Mouse (Mus musculus) layer of hippocampus, adult 18-20 months (tissue): ENCODE data around the gene Polr1d. TPM values are rescaled to one million over a fixed set of nuclear protein-coding genes. Genes with fewer than 3 reads are reported as not detected.
A peak's percentile ranks its signal among the peaks of the same experiment; 100 is the strongest.

ENCODE experiments used
- DNase-seq, 2 experiments: peaks; one replicate each; pipeline ENCODE4 v3.0.0; 2022; ENCODE audit warnings: low spot score in 2 of 2
- long read RNA-seq: library from polyadenylated mRNA; stranded (forward); transcript quantifications from one replicate; pipeline ENCODE4 v2.0.0, GENCODE M21; 2021
- total RNA-seq, 2 experiments: library from RNA; stranded (reverse); gene quantifications; 2 replicates each; pipeline ENCODE4 v1.2.3; 2021

Gene Polr1d
- 10 to 100 TPM; 64.6 to 69.8 TPM for total RNA-seq
- long read RNA-seq, transcript Polr1d-201 (2 exons, 1,196 nt): major isoform, 17 of 27 reads
- long read RNA-seq, transcript Polr1d-202 (3 exons, 1,137 nt): minor isoform, 9 of 27 reads
- long read RNA-seq, partial matches to known transcripts: 1 of 27 reads
- long read RNA-seq, other reads (novel, unspliced or antisense): 0 of 27 reads

DNA sequence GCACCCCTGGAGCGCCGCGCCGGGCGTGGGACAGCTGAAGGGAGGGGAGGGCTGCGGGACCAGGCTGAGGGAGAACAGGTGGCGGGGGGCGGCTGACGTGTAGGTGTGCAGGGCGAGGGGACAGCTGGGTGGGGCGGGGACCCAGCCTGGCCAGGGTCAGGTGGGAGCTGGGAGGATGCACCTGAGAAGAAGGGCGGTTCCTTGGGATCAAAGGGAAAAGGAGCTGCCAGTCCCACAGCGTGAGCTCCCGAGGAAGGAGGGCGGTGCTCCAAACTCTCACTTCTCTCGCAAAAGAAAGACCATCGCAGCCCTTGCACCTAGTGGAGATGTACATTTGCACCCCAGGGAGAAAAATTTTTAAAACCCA is at the start of gene Polr1d:
Polr1d (plus strand) TSS at position 252 of the 367 bp plus-strand sequence.
- peak in 1 of 2 experiments; percentile 5 for DNase-seq

DNA sequence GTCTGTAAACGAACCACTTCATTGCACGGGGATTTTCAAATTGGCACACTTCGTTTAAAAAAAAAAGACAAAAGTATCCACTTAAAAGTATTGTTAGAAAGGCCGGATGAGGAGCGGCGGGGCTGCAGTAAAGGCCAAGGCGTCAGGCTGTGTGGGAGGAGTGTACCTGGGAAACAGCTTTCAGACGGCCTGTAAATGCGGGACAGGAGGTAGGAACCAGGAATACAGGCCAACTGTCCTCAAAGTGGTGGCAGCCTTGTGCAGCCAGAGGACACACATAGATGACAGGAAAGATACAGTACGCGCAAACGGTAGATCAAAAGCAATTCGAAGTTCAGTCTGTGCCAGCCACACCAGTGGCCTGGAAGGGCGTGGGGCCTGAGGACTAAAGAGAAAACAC is 45.6 kb upstream of the Polr1d start:
- no peak for DNase-seq

DNA sequence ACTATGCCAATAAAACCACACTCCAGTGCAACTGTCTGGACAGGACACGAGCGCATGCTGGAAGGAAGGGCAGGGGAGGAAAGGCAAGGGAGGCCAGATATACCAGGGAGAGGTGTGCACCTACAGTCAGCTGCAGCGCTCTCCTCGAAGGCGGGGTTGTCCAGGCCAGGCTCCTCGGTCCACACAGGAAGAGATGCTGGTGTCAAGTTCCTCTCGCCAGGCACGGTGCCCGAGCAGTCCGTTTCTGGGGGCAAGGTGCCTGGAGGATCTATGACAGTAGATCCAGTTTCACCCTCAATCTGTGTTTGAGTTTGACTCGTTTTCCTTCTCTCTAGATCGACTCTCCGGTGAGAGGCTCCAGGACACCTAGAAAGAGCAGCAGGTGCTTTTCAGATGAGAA is 43.7 kb upstream of the Polr1d start:
- DNase-seq: no peak

DNA sequence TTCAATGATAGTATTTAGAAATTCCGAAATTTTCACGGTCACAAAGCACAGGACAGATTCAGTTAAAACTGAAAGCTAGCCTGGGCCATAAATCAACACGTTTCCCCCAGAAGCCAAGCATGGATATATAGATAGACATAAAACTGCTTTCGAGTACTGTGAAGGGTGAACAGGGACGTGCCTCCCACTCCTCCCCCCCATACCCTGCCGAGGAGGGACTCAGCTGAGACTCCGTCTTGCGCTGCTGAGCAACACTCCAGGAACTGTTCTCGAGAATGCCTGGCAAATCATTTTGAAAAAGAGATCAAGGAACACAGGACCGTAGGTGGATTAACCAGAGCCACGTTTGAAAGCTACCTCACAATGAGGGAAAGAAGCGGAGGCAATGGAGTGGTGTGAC is 42.6 kb upstream of the Polr1d start:
- no peak for DNase-seq

DNA sequence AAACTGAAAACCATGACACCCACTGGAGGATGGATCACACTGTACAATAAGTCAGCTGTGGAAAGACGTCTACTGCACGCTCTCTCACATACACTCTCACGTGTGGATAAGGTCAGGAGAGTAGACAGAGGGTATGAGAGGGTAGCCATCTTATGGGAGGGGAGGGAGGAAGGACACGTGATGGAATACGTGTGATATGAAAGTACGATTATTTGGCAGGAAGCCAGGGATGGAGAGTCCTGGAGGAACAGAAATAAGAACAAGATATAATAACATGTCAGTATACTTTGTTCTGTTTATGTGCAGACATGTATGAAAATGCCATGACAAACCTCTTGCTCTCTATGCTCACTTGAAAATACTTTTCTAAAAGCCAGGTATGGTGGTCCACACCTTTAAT is 41.5 kb upstream of the Polr1d start:
- no peak for DNase-seq

DNA sequence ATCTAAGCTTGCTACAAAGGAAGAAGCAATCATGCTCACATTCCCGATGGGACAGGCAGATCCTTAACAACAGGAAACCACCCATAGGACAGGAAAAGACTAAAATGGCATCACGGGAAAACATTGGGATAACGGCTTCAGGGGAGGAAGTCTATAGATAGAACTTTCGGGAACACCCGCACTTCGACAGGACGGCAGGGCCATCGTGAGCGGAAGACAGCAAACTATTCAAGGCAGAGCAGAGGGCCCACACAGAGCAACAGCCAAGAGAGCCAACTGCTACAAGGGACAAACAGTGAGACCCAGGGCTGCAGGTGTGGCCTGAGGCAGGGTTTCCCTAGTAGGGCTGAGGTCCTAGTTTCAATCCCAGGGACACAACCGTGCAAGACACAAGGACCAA is 40.8 kb upstream of the Polr1d start:
- no peak for DNase-seq

DNA sequence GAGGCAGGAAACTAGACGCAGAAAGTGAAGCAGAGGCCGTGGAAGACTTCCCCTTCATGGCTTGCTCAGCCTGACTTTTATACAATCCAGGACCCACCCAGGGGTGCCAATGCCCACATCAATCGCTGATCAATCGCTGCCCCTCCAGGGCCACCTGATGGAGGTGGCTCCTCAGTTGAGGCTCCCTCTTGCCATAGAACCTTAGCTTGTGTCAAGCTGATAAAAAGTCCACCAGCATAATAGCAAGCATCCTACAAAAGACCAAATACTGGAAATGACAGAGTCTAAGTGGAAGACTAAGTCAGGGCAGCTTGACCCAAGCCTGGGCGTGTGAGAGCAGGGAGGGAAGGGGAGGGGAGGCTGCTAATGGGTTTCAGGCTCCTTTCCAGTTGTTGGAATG is 40.2 kb upstream of the Polr1d start:
- DNase-seq: no peak

DNA sequence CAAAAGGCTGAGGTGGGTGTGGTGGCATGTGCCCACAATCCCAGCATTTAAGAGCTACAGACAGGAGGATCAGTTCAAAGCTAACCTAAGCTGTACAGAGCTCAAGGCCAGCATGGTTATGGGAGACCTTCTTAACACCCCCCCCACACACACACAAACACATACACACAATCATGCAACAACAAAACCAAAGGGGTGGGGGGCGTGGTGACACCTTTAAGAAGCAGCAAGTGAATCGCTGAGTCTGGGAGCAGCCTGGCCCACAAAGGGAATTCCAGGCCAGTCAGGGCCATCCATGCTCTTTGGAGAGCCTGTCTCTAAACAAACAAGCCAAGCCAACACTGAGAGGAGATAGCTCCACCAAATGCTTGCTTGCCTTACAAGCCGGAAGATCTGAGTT is 39.2 kb upstream of the Polr1d start:
- DNase-seq: no peak

DNA sequence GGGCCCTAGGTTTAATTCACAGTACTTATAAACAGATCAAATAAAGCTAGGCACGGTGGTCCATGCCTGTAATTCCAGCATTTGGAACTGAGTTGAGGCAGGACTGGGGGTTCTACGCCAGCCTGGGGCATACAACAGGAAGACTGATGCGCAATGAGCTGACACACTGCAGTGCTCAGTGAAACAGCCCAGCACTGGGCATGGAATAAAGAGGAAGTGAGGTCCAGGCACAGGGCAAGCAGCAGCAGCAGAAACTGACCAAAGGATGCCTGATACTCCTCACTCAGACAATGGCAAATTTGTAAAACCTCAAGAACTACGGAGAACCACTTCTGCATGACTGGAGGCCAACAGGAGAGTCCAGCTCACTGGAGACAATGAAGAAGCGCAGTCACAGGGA is 37.5 kb upstream of the Polr1d start:
- no peak for DNase-seq

DNA sequence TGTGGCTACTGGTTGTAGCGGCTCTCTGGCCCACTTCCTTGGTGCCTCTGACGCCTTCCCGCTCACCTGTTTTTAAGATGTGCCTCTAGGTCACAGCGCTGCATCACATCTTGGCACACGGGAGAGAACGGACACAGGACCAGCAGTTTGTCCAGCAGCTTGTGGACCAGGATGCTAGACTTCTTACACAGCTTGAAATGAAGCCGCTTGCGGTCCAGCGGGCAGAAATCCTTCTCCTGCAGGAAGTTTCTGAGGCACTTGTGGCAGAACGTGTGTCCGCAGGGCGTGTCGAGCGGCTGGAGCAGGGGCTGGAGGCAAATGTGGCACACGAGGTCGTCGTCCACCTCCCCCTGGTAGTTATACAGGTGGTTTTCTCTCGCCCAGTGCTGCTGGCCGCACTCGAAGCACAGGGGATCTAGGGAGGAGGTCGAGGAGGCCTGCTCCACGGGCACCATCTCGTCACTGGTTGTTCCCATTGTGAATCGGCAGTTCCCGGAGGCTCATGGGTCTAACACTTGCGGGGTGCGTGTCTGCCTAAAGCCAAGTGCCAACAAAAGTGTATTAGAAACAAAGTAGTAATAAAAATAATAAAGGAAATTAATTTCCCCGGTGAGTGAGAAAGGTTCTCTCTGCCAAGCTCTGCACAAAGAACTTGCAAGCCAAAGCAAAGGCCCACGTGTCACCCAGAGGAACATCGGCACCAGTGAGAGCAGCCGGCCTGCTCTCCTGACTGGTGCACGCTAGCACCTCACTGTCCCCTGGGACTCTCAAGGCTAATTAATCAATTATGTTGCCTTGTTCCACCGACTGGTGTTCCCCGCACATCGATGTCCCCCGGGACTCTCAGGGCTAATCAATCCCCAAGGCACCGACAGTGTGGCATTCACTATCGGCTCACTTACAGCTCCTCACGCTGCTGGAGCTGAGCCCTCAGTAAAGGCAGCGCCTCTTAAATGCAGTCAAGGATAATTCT is 34.6 kb upstream of the Polr1d start:
- no peak for DNase-seq

DNA sequence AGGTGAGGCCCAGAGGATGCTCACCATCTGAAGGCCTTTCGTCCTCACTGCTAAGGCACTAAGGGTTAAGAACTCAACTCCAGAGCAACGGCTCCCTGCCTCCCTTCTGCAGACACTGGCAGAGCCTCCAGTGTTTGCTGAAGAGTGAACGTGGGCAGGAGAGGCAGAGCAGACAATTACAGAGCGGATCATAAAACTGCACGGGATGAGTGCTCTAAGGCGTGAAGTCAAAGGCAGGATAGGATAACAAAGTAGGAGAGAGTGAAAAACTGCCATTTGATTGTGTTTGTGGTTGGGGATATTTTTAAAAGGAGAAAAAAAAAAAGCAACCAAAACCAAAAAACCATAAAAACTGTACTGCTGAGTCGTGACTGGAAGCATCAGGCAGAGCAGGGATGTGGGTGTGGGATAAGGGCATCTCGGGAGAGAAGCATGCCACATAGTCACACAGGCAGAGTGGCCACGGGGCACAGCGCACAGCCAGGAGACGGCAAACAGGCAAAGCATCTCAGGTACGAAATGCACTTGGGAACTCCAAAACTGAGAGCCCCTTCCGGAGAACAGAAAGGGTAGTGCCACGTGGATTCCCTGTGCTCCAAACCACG is 33.5 kb upstream of the Polr1d start:
- peak; percentile 20 to 39 for DNase-seq

DNA sequence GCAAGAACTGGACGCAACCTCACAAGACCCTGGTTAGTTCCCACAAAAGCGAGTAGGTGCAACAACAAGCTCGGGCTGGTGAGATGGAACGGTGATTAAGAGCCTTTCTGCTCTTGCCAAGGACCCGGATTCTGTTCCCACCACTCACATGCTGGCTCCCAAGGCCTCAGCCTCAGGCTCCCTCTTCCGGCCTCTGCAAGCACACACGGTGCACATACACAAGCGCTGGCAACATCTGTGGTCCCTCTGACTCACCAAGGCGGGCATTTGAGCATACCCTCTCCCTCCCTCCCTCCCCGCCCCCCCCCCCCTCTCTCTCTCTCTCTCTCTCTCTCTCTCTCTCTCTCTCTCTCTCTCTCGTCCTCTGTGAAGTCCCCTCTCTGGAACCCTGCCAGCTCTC is 31.5 kb upstream of the Polr1d start:
- DNase-seq: no peak

DNA sequence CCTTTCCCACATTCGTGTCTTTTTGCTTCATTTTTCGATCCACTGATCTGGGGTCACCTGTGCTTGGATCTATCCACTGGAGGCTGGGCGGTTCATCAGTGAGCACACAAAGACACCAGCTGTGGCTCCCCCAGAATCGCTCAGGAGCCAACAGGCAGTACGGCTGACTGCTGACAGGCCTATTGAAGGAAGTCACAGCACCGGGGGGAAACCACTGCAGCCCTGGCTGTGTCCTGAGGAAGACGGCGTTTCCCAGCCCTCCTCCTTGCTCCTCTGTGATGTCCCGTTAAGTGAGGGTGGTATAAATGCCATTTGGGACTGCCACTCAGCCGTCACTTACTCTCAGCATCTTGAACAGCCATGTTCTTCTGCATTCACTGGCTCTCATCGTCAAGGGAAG is 30.9 kb upstream of the Polr1d start:
- DNase-seq: no peak

DNA sequence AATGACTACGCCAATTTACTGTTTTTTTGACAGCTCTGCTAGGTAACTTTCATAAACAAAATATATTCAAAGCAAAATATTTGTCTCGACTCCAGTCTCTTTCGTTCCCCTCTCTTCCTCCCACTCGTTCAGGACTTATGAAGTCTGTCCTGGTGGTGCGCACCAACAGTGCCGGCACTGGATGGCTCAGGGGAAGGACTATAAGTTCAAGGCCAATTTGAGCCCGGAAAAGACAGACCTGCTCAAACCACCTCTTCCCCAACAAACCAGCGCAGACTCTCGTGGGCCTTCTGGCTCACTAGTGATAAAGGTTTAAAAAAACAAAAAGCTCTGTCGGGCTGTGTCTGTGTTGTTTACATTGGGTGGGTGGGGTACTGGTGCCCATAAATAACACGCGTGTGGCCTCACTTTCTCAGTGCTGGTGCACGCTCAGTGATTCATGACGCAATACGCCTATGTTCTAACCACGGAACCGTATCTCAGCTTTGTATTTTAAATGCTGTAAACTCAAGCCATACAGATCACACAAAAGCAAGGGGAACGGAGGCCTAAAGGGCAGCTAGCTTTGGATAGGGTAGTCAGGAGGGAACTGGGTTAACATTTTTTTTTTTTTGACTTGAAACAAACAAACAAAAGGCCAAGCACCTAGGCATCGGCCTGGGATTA is 27.2 kb upstream of the Polr1d start:
- no peak for DNase-seq

DNA sequence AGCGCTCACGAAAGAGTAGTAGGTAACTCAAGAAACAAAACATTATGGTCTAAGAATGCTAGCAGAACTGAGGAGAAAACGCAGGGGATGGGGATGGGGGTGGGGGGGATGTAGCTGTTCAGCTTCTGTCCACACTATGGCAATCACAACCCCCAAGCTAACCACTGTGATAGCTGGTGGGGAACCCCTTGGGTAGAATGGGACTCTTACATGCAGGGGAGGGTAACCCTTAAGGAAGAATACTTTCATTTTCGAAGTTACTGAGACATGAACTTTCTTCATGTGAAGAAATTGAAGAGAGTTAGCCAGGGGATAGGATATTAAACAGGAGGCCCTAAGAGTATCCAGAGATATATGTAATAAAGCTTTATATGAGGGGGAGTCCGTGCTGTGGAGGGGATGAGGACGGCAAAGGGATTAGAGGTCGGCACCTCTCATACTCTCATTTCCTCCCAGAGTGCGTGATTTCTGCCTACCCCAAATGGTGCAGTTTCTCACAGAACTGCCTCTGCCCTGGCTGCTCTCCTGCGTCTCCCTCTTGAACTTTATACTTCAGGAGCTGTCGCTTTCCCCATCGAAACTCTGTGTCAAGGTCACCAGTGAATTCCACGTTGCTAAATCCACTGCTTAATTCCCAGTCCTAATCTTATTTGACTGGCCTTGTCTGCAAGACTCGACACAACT is 25.9 kb upstream of the Polr1d start:
- no peak for DNase-seq

DNA sequence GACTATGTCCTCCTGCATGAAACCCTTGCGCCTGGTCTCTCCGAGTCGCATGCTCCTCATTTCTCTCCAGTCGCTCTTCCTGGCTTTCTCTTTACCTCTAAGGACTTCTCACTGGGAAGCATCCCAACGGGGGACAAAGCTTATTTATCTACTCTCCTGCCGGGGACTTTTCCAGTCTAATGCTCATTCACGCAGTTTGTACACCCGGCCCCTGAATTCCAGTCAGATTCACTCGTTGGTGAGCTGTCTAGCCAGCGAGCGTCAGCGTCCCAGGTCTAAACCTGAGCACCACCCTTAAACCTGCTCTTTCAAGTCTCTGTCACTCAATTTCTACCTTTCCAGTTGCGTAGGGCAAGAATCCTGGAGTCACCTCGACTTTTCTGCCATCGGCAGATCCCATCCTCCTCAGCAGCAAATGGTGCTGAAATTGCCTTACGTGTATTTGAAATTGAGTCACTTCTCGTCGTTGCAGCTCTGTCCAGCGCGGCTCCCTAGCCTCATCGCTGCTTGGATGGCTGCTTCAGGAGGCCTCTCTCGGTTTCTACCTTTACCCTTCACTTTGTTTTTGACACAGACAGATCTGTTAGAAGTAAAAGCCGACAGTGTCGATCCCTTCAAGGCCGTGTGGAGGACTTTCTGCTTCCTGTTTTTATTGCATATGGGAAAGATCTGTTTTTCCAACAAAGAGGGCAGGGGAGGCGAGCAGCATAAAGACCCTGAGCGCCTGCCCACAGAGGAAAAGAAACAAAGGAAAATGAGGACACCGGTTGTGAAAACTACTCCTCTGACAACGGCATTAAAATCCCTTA is 25.1 kb upstream of the Polr1d start:
- no peak for DNase-seq

DNA sequence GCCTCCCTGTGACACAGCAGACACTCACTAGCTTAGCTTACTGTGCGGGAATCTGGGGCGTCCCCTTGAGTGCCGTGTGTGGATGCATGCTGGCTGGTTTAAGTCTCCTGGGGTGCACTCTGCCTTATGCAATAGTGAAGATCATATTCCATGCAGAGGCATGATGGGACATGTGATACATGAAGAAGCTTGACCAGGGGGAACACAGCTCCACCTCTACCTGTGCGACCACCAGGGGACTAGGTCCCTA is 24.6 kb upstream of the Polr1d start:
- DNase-seq: no peak

DNA sequence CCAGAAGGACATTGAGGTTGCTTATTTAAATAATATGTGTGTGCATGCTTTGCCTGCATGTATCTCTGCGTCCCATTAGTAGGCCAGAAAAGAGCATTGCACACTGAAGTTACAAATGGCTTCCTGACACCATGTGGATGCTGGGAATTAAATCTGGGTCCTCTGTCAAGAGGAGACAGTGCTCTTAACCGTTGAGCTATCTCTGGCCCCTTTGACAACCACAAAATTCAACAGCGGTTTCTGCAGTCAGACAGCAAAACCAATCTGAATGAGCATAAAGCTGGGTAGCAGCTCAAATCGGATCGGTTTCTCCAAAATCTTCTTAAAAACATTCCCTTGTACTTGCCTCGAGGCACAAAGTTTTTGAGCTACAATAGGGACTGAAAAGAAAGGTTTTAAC is 23.8 kb upstream of the Polr1d start:
- DNase-seq: no peak

DNA sequence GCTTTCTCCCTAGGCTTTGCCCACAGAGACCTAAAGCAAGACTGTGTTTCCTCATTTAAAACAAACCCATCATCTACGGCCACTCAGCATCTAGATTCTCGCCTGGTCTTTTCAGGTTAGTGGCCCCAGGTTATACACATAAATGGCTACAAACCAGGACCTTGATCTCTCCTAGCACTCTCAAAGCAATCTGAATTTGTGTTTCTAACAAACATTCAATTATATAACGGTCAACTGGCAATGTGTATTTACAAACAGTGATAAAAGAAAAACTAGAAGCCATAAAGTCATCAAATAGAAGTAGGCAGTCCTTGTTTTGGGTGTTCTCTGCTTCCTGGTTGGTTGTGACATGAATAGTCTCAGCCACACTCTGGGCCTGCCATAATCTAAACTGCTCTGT is 23.4 kb upstream of the Polr1d start:
- DNase-seq: no peak

DNA sequence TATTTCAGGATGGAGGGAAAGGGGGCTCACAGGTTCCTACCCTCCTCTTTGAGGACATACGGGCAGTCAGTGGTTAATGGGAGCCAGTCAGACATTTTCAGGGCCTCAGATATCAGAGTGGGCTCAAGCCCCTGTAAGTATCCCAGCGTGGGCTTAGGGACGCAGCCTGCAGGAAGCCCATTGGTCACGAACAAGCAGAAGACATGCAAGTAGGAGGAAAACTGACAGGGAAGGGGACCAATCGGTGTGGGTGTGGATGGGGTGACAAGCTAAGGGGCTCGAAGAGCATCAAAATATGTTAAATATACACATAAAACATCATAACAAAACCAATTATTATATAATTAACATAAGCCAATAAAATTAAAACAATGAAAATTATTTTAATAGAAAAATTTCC is 22.5 kb upstream of the Polr1d start:
- no peak for DNase-seq

DNA sequence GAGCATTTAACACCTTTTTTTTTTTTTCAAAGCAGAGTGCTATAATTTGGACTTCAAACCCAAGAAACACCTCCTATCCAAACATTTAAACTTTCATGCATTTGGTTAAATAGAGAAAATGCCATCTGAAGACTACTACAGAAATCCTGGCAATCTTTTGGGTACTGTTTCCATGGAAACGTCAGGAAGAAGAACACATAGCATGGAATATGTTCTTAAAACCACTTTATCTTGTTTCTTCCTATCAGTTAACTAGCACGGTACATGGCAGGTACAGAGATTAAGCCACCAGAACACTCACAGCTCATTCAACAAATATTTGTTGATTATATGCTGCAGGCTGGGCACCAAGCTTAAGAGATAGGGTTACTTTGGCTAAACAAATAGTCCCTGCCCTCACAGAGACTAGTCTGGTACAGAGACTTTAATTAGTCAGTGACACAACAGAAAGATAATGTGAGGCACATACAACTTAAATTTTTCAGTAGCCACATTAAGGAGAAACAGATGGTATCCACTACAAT is 22.0 kb upstream of the Polr1d start:
- no peak for DNase-seq
